Mouse (Mus musculus) activated CD4-positive, CD25-positive, alpha-beta regulatory T cell, adult 9 weeks (primary cell): ENCODE results near the gene Lect2. TPM values are rescaled to one million over a fixed set of nuclear protein-coding genes. Genes with fewer than 3 reads are reported as not detected.

Experiments used
- polyA plus RNA-seq: library from polyadenylated mRNA; unstranded; fragments of 100-300 nt; shearing (Covaris generic); gene quantifications from one replicate; pipeline ENCODE4 v1.2.1, GENCODE M21; 2017

Gene Lect2
- polyA plus RNA-seq, result not detected

DNA sequence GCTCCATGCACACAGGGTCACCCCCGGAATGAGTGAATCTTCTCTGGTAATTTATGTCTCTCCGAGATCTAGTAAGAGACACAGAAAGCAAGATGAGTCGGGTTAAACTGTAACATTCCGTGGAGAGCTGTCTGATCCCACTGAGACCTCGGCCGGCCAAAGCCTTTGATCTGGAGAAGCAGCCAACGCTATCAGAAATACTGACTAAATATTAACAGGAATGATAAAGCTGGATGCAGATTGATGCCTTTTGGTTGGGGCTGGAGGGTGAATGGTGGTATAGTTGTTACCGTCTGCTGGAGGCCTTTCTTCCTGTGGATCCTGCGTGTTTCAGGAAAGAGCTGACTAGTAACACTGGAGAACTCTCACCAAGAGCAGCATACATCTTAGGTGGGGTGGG, at the start of gene Lect2:
TSS of gene Lect2 (minus strand) at position 102 of the 400 bp plus-strand sequence.

DNA sequence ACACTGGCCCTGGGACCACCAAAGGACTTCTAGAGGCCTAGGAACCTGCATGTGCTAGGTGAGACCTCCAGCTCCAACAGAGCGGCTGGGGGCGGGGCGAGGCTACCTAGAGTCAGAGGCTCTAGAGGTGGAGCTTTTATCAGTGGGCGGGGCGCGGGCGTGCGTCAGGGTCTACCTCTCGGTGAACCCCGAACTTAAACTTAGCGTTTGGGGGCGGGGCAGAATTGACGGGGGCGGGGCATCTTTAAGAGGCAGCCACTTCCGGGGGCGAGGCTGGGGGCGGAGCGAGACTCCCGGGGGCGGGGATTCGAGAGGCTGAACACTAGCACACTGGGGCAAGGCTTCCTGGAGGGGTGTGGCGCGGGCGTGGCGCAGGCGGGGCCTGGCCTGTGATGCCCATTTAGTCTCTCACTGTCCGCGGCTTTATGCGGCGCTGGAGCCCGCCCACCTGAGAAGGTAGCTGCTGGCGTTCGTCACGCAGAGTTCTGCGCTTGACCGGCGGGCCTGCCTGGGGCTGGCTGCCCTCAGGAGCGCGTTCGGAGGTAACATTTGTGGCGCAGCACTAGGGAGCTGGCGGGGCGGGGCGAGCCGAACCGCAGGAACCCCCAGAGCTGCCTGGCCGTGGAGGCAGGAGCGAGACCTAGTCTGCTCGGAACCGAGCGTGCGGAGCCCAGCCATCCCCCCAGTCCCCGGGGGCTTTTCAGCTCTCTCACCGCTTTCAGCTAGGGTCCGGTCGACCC, 26.1 kb downstream of the Lect2 start, which contains the start of gene Fbxl21:
TSS of gene Fbxl21 (plus strand) at position 392 of the 740 bp plus-strand sequence.

Other genes starting within 250 kb of the Lect2 start
- not detected for gene Gm3045, start 121.9 kb downstream of the Lect2 start, polyA plus RNA-seq
- gene Slc25a48, start 110.1 kb downstream of the Lect2 start, polyA plus RNA-seq, result not detected
- not detected for gene Il9, start 66.3 kb downstream of the Lect2 start, polyA plus RNA-seq
- 0.21 TPM for gene Fbxl21, start 26.0 kb downstream of the Lect2 start, polyA plus RNA-seq
- 0.60 TPM for gene Tgfbi, start 61.0 kb upstream of the Lect2 start, polyA plus RNA-seq
- gene Smad5, start 154.5 kb upstream of the Lect2 start, polyA plus RNA-seq, result 19.8 TPM
- not detected for gene Gm45623, start 205.3 kb upstream of the Lect2 start, polyA plus RNA-seq